Mouse (Mus musculus): ENCODE data around the gene Olfr631. TPM values are rescaled to one million over a fixed set of nuclear protein-coding genes. Genes with fewer than 3 reads are reported as not detected.
"Not testable (repeated sequence)": the region's sequence is repeated elsewhere in the genome, so short reads cannot be mapped to it uniquely, and the experiment has no call there.

Olfr631 gene
- not detected for total RNA-seq (2021)

- DNase-seq: no peak
- intact Hi-C loops (cut with DNase I): no loop called here
Measured at GRCm38 (mm10) chr7:103928525-103928924, at the start of gene Olfr631. Gene Olfr631, plus strand, starts transcription at chr7:103928825.

- intact Hi-C loops (cut with DNase I): no loop called here
- DNase-seq: no peak
Measured at GRCm38 (mm10) chr7:103886152-103886551, 42.5 kb upstream of the Olfr631 start, which contains the start of gene Olfr66. Gene Olfr66, minus strand, starts transcription at chr7:103886252.

GRCm38 (mm10) chr7:103894385-103894784 lies 34.2 kb upstream of the Olfr631 start, which contains the start of gene Olfr64:
Gene Olfr64, minus strand, starts transcription at chr7:103894485.
- no peak for DNase-seq
- intact Hi-C loops (cut with DNase I): no loop called here

- DNase-seq: no peak
- intact Hi-C loops (cut with DNase I): no loop called here
Measured at GRCm38 (mm10) chr7:103903187-103903586, 25.4 kb upstream of the Olfr631 start, which contains the start of gene Olfr65. Gene Olfr65, plus strand, starts transcription at chr7:103903487.

- no peak for DNase-seq
- intact Hi-C loops (cut with DNase I): no loop called here
Measured at GRCm38 (mm10) chr7:103910047-103910446, 18.6 kb upstream of the Olfr631 start.

GRCm38 (mm10) chr7:103912969-103913511 lies 15.6 kb upstream of the Olfr631 start:
- DNase-seq: no peak
- intact Hi-C loops (cut with DNase I): no loop called here

- no peak for DNase-seq
- intact Hi-C loops (cut with DNase I): no loop called here
Measured at GRCm38 (mm10) chr7:103915338-103915737, 13.3 kb upstream of the Olfr631 start.

- intact Hi-C loops (cut with DNase I): no loop called here
Measured at GRCm38 (mm10) chr7:103934264-103934663, 5.6 kb downstream of the Olfr631 start, which contains the start of gene Olfr632. Gene Olfr632, plus strand, starts transcription at chr7:103934347.

GRCm38 (mm10) chr7:103942730-103943129 lies 14.1 kb downstream of the Olfr631 start:
- intact Hi-C loops (cut with DNase I): no loop called here
- DNase-seq: no peak

More at GRCm38 (mm10) chr7:103934264-103934663, 5.6 kb downstream of the Olfr631 start, which contains the start of gene Olfr632:
- no peak for DNase-seq

- DNase-seq: no peak
- intact Hi-C loops (cut with DNase I): no loop called here
Measured at GRCm38 (mm10) chr7:103944137-103944536, 15.5 kb downstream of the Olfr631 start, which contains the start of gene Olfr633. Gene Olfr633, plus strand, starts transcription at chr7:103944437.

GRCm38 (mm10) chr7:103966873-103967272 lies 38.2 kb downstream of the Olfr631 start:
- intact Hi-C loops (cut with DNase I); DNase-seq: not testable (repeated sequence)

GRCm38 (mm10) chr7:103970852-103971251 lies 42.2 kb downstream of the Olfr631 start, which contains the start of gene Olfr635:
Gene Olfr635, plus strand, starts transcription at chr7:103971152.
- intact Hi-C loops (cut with DNase I): no loop called here
- DNase-seq: no peak

GRCm38 (mm10) chr7:103971782-103972181 lies 43.2 kb downstream of the Olfr631 start:
- intact Hi-C loops (cut with DNase I): no loop called here

More at GRCm38 (mm10) chr7:103971782-103972181, 43.2 kb downstream of the Olfr631 start:
- DNase-seq: no peak

Other genes starting within 250 kb of the Olfr631 start
- gene Olfr625-ps1, start 246.1 kb upstream of the Olfr631 start, total RNA-seq (2021): not detected
- gene Olfr243, start 214.2 kb upstream of the Olfr631 start, total RNA-seq (2021): not detected
- not detected for gene Olfr628, start 198.5 kb upstream of the Olfr631 start, total RNA-seq (2021)
- gene Olfr629, start 183.9 kb upstream of the Olfr631 start, total RNA-seq (2021): not detected
- not detected for gene Olfr630, start 171.5 kb upstream of the Olfr631 start, total RNA-seq (2021)
- not detected for gene Olfr69, start 157.2 kb upstream of the Olfr631 start, total RNA-seq (2021)
- gene Olfr68, start 149.1 kb upstream of the Olfr631 start, total RNA-seq (2021): not detected
- gene Olfr67, start 137.0 kb upstream of the Olfr631 start, total RNA-seq (2021): not detected
- gene Hbb-bt, start 114.8 kb upstream of the Olfr631 start, total RNA-seq (2021): 10 to 100 TPM in 1 of 2 experiments, 1 to 10 TPM in 1; 8.8 to 20.4 TPM
- gene Hbb-bs, start 100.7 kb upstream of the Olfr631 start, total RNA-seq (2021): 100 to 1,000 TPM in 1 of 2 experiments, 10 to 100 TPM in 1; 41.0 to 135 TPM
- gene Hbb-bh2, start 88.3 kb upstream of the Olfr631 start, total RNA-seq (2021): not detected
- not detected for gene Hbb-bh1, start 85.7 kb upstream of the Olfr631 start, total RNA-seq (2021)
- not detected for gene Hbb-y, start 75.6 kb upstream of the Olfr631 start, total RNA-seq (2021)
- gene Olfr66, start 42.6 kb upstream of the Olfr631 start, total RNA-seq (2021): not detected
- not detected for gene Olfr64, start 34.3 kb upstream of the Olfr631 start, total RNA-seq (2021)
- gene Olfr65, start 25.3 kb upstream of the Olfr631 start, total RNA-seq (2021): not detected
- gene Olfr632, start 5.5 kb downstream of the Olfr631 start, total RNA-seq (2021): not detected
- not detected for gene Olfr633, start 15.6 kb downstream of the Olfr631 start, total RNA-seq (2021)
- under 1 TPM in 1 of 2 experiments, not detected in 1; 0.08 TPM for gene Olfr635, start 42.3 kb downstream of the Olfr631 start, total RNA-seq (2021)
- not detected for gene Olfr638, start 69.9 kb downstream of the Olfr631 start, total RNA-seq (2021)
- gene Olfr639, start 88.5 kb downstream of the Olfr631 start, total RNA-seq (2021): under 1 TPM; 0.10 to 0.38 TPM
- not detected for gene Olfr640, start 96.7 kb downstream of the Olfr631 start, total RNA-seq (2021)
- gene Olfr641, start 106.6 kb downstream of the Olfr631 start, total RNA-seq (2021): not detected
- gene Olfr642, start 123.8 kb downstream of the Olfr631 start, total RNA-seq (2021): not detected
- gene 4930516K23Rik, start 132.6 kb downstream of the Olfr631 start, total RNA-seq (2021): not detected
- gene Olfr644, start 143.0 kb downstream of the Olfr631 start, total RNA-seq (2021): not detected
- gene Olfr645, start 156.6 kb downstream of the Olfr631 start, total RNA-seq (2021): not detected
- not detected for gene Olfr646, start 176.0 kb downstream of the Olfr631 start, total RNA-seq (2021)
- not detected for gene Ubqln5, start 201.0 kb downstream of the Olfr631 start, total RNA-seq (2021)
- gene Olfr643, start 208.6 kb downstream of the Olfr631 start, total RNA-seq (2021): not detected
- not detected for gene Ubqln3, start 214.5 kb downstream of the Olfr631 start, total RNA-seq (2021)
- gene Ubqlnl, start 221.7 kb downstream of the Olfr631 start, total RNA-seq (2021): not detected
- not detected for gene Olfm5, start 236.0 kb downstream of the Olfr631 start, total RNA-seq (2021)